Mouse (Mus musculus) CH12.LX (cell line): ENCODE measurements around the gene Cbx8.

Experiments
- CHD1 ChIP-seq: IDR thresholded peaks from 2 replicates; pipeline ENCODE4 v1.6.1; 2012; ENCODE audit warnings: low read depth, low read length, improper control_type of control experiment, inconsistent platforms
- JUND ChIP-seq: conservative IDR thresholded peaks from 2 replicates; pipeline ENCODE4 v1.6.1; 2011; ENCODE audit warnings: low read depth, low read length, improper control_type of control experiment
- MYC ChIP-seq: IDR thresholded peaks from 2 replicates; pipeline ENCODE4 v1.6.1; 2011; ENCODE audit warnings: low read depth, mild to moderate bottlenecking, improper control_type of control experiment, low read length
- SIN3A ChIP-seq: IDR thresholded peaks from 2 replicates; pipeline ENCODE4 v1.6.1; 2012; ENCODE audit warnings: low read length, improper control_type of control experiment, inconsistent platforms

DNA sequence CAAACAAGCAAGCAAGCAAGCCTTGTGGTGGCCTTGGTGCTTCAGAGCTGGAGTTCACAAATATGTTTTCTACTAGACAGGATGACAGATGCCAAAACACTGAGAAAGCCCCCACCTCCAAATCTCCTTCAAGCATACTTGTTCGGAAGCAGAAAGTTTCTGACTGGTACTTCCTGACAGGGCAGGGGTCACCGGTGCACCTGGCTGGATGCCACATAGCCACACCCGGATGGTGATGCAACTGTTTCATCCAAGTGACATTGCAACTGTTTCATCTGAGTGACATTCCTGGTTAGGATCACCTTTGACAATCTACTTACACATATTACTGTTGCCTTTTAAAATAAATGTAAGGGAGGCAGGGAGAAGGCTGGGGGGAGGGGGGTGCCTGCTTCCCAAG, 43.6 kb downstream of the Cbx8 start:
- TF ChIP-seq MYC: no peak
- no peak for TF ChIP-seq CHD1
- no peak for TF ChIP-seq SIN3A
- no peak for TF ChIP-seq JUND
